In the genomic region with DNA sequence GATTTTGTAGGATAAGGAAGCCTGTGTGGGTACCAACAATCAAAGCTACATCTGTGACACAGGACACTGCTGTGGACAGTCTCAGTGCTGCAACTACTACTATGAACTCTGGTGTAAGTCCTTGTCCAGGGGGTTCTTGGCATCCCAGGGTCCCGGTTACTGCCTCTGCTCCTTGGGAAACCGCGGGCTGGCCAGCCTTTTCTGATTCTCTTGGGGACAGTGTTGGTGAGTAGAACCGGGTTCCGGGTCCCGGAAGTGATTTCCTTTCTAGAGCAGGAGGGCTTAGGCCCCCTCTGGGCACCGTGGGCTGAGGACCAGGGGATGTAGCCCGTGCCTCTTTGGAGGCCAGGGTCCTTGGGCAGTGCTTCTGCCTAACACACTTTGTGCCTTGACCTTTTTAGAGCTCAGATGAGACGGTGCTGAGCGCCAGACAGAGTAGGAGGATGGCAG, we compare ENCODE assay signal across 11 mouse cellular contexts. TPM values are rescaled to one million over a fixed set of nuclear protein-coding genes. Genes with fewer than 3 reads are reported as not detected.
DNase-seq lines count a peak whose midpoint lies in the region; ATAC-seq lines count a peak whose summit lies in the region.
"Had no signal": no experiment of that assay in that cellular context is flagged by ENCODE, and none has a peak within 500 bp of the region (broad histone marks: within the 10 kb centered on the region; RNA-seq: fewer than 3 reads in every experiment).

No protein-coding gene starts in this region.

- peak overlapping the region; percentile 96 for H3K27ac ChIP-seq in heart, embryonic 12.5 days (ENCODE audit: poor library complexity, severe bottlenecking)
- peak overlapping the region; percentile 87 for H3K27ac ChIP-seq in brown adipose tissue, adult 24 weeks (replicated peaks; ENCODE audit: low read depth, low read length)
- H3K27ac ChIP-seq in forebrain, embryonic 16.5 days (ENCODE audit: low read length) = peak overlapping the region; percentile 38; the same call in 1 of the 2 replicates
- H3K27ac ChIP-seq in liver, embryonic 16.5 days (ENCODE audit: low read length) = peak overlapping the region; percentile 70

- peak overlapping the region; percentile 6 for H3K9ac ChIP-seq in heart, embryonic 12.5 days
- 0 out of 2 replicates have a peak overlapping the region, but pooled peaks have one; percentile 12 for H3K9ac ChIP-seq in forebrain, embryonic 16.5 days (replicated peaks; ENCODE audit: low read depth, low read length)
- no peak overlapping the region for H3K9ac ChIP-seq in liver, embryonic 16.5 days (ENCODE audit: low read depth, low read length)

- H3K27me3 ChIP-seq in heart, embryonic 12.5 days (replicated peaks) = no peaks in the 10 kb centered on the region
- no peaks in the 10 kb centered on the region for H3K27me3 ChIP-seq in forebrain, embryonic 16.5 days (replicated peaks; ENCODE audit: control insufficient read depth, insufficient read depth, low read length)
- H3K27me3 ChIP-seq in liver, embryonic 16.5 days (ENCODE audit: control insufficient read depth, insufficient read depth, low read depth, low read length) = no peaks in the 10 kb centered on the region
- H3K27me3 ChIP-seq: CH12.LX had no signal

- H3K4me2 ChIP-seq in heart, embryonic 12.5 days = peak overlapping the region; percentile 27
- no peak overlapping the region for H3K4me2 ChIP-seq in forebrain, embryonic 16.5 days (ENCODE audit: low read length)
- H3K4me2 ChIP-seq in liver, embryonic 16.5 days (ENCODE audit: low read depth, low read length) = no peak overlapping the region

- no peaks in the 10 kb centered on the region for H3K9me3 ChIP-seq in heart, embryonic 12.5 days (replicated peaks)
- H3K9me3 ChIP-seq in forebrain, embryonic 16.5 days (ENCODE audit: control insufficient read depth, low read length) = no peaks in the 10 kb centered on the region
- H3K9me3 ChIP-seq in liver, embryonic 16.5 days (replicated peaks; ENCODE audit: control insufficient read depth, low read length) = no peaks in the 10 kb centered on the region

- H3K36me3 ChIP-seq in heart, embryonic 12.5 days = peaks cover 32% of the 10 kb centered on the region
- no peaks in the 10 kb centered on the region for H3K36me3 ChIP-seq in forebrain, embryonic 16.5 days (ENCODE audit: control insufficient read depth, insufficient read depth)
- H3K36me3 ChIP-seq in liver, embryonic 16.5 days (ENCODE audit: control insufficient read depth, insufficient read depth) = peaks cover 3% of the 10 kb centered on the region

- WGBS in heart, embryonic 12.5 days = 53% methylated on average over 10 of the region's 10 CpGs
- WGBS in forebrain, embryonic 16.5 days = 82% methylated on average over 10 of the region's 10 CpGs
- WGBS in liver, embryonic 16.5 days (ENCODE audit: insufficient replicate concordance) = 78% methylated on average over 10 of the region's 10 CpGs

- H3K4me1 ChIP-seq in heart, embryonic 12.5 days (replicated peaks) = peaks cover 82% of the 10 kb centered on the region
- peaks cover 58% of the 10 kb centered on the region for H3K4me1 ChIP-seq in brown adipose tissue, adult 24 weeks (ENCODE audit: control insufficient read depth, insufficient read depth, insufficient read length, low read length)
- H3K4me1 ChIP-seq in forebrain, embryonic 16.5 days (replicated peaks; ENCODE audit: control insufficient read depth, insufficient read depth, low read length) = peaks cover 45% of the 10 kb centered on the region
- peaks cover 34% of the 10 kb centered on the region for H3K4me1 ChIP-seq in liver, embryonic 16.5 days (ENCODE audit: control insufficient read depth, low read depth, low read length)

- DNase-seq in heart, postnatal 4 days = no peak
- no peak for DNase-seq in left cerebral cortex, postnatal 14 days (ENCODE audit: low spot score in 2 of 2)
- DNase-seq in gastrocnemius, adult 8-10 months (ENCODE audit: low spot score in 2 of 2) = no peak
- DNase-seq in left cerebral cortex, adult 11 months (ENCODE audit: low spot score) = no peak
- DNase-seq: adrenal gland, postnatal 10 days had no signal

- intact Hi-C loops in left cerebral cortex, postnatal 14 days (cut with DNase I) = no loop called here

- no peak; the same call in 1 of the 2 replicates for ATAC-seq in heart, embryonic 12.5 days (ENCODE audit: insufficient number of reproducible peaks, low FRiP score)
- no peak for ATAC-seq in forebrain, embryonic 16.5 days
- no peak for ATAC-seq in liver, embryonic 16.5 days (ENCODE audit: low read depth)

- no peak overlapping the region for H3K4me3 ChIP-seq in heart, embryonic 12.5 days
- 0 out of 2 replicates have a peak overlapping the region, but pooled peaks have one; percentile 0 for H3K4me3 ChIP-seq in brown adipose tissue, adult 24 weeks (ENCODE audit: insufficient read depth, low read depth, low read length)
- H3K4me3 ChIP-seq in forebrain, embryonic 16.5 days (replicated peaks; ENCODE audit: low read length) = no peak overlapping the region
- no peak overlapping the region for H3K4me3 ChIP-seq in liver, embryonic 16.5 days (ENCODE audit: low read depth, low read length)
- H3K4me3 ChIP-seq: erythroblast, embryonic 14.5 days had no signal

RNA-seq across cellular contexts. Expression of gene Cyp17a1, which starts 28.6 kb away (rescaled TPM):
- polyA plus RNA-seq in heart, embryonic 12.5 days (2016; fragmentation: Nextera tagmentation; extraction: Ambion mirVana) = 0.86 and 1.3 TPM in 2 replicates
- total RNA-seq in heart, postnatal 4 days (2021) = under 1 TPM in 1 of 2 experiments, not detected in 1; 0.23 TPM
- polyA plus RNA-seq in brown adipose tissue, adult 24 weeks (2012; ENCODE audit: insufficient read depth, insufficient read length, missing spikeins) = not detected in 2 replicates
- 0.33 TPM in 1 of 2 replicates, not detected in the other for polyA plus RNA-seq in forebrain, embryonic 16.5 days (2015; fragmentation: Nextera tagmentation; extraction: Ambion mirVana)
- 1.9 and 2.4 TPM in 2 replicates for polyA plus RNA-seq in liver, embryonic 16.5 days (2015; fragmentation: Nextera tagmentation; extraction: Ambion mirVana)
- total RNA-seq in left cerebral cortex, postnatal 14 days (2021) = not detected
- not detected for total RNA-seq in gastrocnemius, adult 8-10 months (2022)
- total RNA-seq: CH12.LX had no signal
- polyA plus RNA-seq: erythroblast, embryonic 14.5 days had no signal

RNA-seq across cellular contexts. Expression of gene Borcs7, which starts 45.3 kb away (rescaled TPM):
- 16.3 and 17.0 TPM in 2 replicates for polyA plus RNA-seq in heart, embryonic 12.5 days (2016; fragmentation: Nextera tagmentation; extraction: Ambion mirVana)
- total RNA-seq in heart, postnatal 4 days (2021) = 10 to 100 TPM; 11.7 to 12.8 TPM
- polyA plus RNA-seq in brown adipose tissue, adult 24 weeks (2012; ENCODE audit: insufficient read depth, insufficient read length, missing spikeins) = 20.4 and 24.7 TPM in 2 replicates
- polyA plus RNA-seq in forebrain, embryonic 16.5 days (2015; fragmentation: Nextera tagmentation; extraction: Ambion mirVana) = 12.2 and 14.0 TPM in 2 replicates
- 4.4 and 5.0 TPM in 2 replicates for polyA plus RNA-seq in liver, embryonic 16.5 days (2015; fragmentation: Nextera tagmentation; extraction: Ambion mirVana)
- total RNA-seq in left cerebral cortex, postnatal 14 days (2021) = 10 to 100 TPM; 21.6 to 22.3 TPM
- total RNA-seq in gastrocnemius, adult 8-10 months (2022) = 10 to 100 TPM; 12.0 to 14.7 (median 12.6) TPM

RNA-seq across cellular contexts. Expression of gene Wbp1l, which starts 45.5 kb away (rescaled TPM):
- 53.4 and 55.6 TPM in 2 replicates for polyA plus RNA-seq in heart, embryonic 12.5 days (2016; fragmentation: Nextera tagmentation; extraction: Ambion mirVana)
- total RNA-seq in heart, postnatal 4 days (2021) = 10 to 100 TPM; 60.5 to 61.2 TPM
- 18.9 and 24.4 TPM in 2 replicates for polyA plus RNA-seq in brown adipose tissue, adult 24 weeks (2012; ENCODE audit: insufficient read depth, insufficient read length, missing spikeins)
- polyA plus RNA-seq in forebrain, embryonic 16.5 days (2015; fragmentation: Nextera tagmentation; extraction: Ambion mirVana) = 39.1 and 41.3 TPM in 2 replicates
- polyA plus RNA-seq in liver, embryonic 16.5 days (2015; fragmentation: Nextera tagmentation; extraction: Ambion mirVana) = 24.8 and 31.5 TPM in 2 replicates
- total RNA-seq in left cerebral cortex, postnatal 14 days (2021) = 10 to 100 TPM; 40.5 to 45.8 TPM
- total RNA-seq in gastrocnemius, adult 8-10 months (2022) = 100 to 1,000 TPM in 1 of 4 experiments, 10 to 100 TPM in 3; 56.9 to 103 (median 59.7) TPM

Comparison
In these comparisons a context has a peak if more than half of its experiments do, and no peak if none do; other contexts are left out.
1. H3K27ac ChIP-seq: peak in every context shown above with its lines; median percentile 96 in heart, embryonic 12.5 days; 87 in brown adipose tissue, adult 24 weeks; 70 in liver, embryonic 16.5 days; 38 in forebrain, embryonic 16.5 days.